Mouse (Mus musculus) splenic B cell, adult 2 months (primary cell): ENCODE data around the gene Cenpk.

Experiments
- DNase-seq: peaks from one replicate; pipeline ENCODE4 v3.0.0-alpha.2; 2011; ENCODE audit warnings: low read depth, low spot score
- H3K27me3 ChIP-seq: 2 replicates; pipeline ENCODE4 v1.6.1; 2012; ENCODE audit warnings: mild to moderate bottlenecking, low read length, moderate library complexity, mixed read lengths; ENCODE audit not compliant: control insufficient read depth, poor library complexity, insufficient read depth, severe bottlenecking
- H3K36me3 ChIP-seq: 2 replicates; pipeline ENCODE4 v1.6.1; 2012; ENCODE audit warnings: mild to moderate bottlenecking, low read length, moderate library complexity, mixed read lengths; ENCODE audit not compliant: control insufficient read depth, poor library complexity, insufficient read depth, severe bottlenecking

The Cenpk gene

GRCm38 (mm10) chr13:104288226-104288859, 59.9 kb downstream of the Cenpk start:
- no peaks in the 10 kb centered on the region for H3K36me3 ChIP-seq
- peak; percentile 41 for DNase-seq
- H3K27me3 ChIP-seq, result no peaks in the 10 kb centered on the region; the same call in 1 of the 2 replicates

- no peaks in the 10 kb centered on the region; the same call in 1 of the 2 replicates for H3K27me3 ChIP-seq
- no peaks in the 10 kb centered on the region for H3K36me3 ChIP-seq
- DNase-seq, result peak; percentile 59
These were observed 60.8 kb downstream of the Cenpk start for GRCm38 (mm10) chr13:104289176-104289575.

GRCm38 (mm10) chr13:104295472-104295871, 67.1 kb downstream of the Cenpk start:
- DNase-seq, result no peak
- peaks cover 2% of the 10 kb centered on the region for H3K36me3 ChIP-seq

More at GRCm38 (mm10) chr13:104295472-104295871, 67.1 kb downstream of the Cenpk start:
- no peaks in the 10 kb centered on the region for H3K27me3 ChIP-seq
